8 mouse cellular contexts compared by ENCODE assay signal in genomic region chr12:54861991-54862605, GRCm38 (mm10). TPM values are rescaled to one million over a fixed set of nuclear protein-coding genes. Genes with fewer than 3 reads are reported as not detected.
DNase-seq lines count a peak whose midpoint lies in the region; ATAC-seq lines count a peak whose summit lies in the region.

No protein-coding gene starts in this region.

- H3K4me2 ChIP-seq in intestine, embryonic 14.5 days (ENCODE audit: low read length): peak overlapping the region; percentile 77
- peak overlapping the region; percentile 49 for H3K4me2 ChIP-seq in limb, embryonic 15.5 days
- H3K4me2 ChIP-seq in midbrain, embryonic 14.5 days (ENCODE audit: low read length): peak overlapping the region; percentile 62

- H3K9ac ChIP-seq in intestine, embryonic 14.5 days (ENCODE audit: low read length): peak overlapping the region; percentile 99
- H3K9ac ChIP-seq in limb, embryonic 15.5 days: peak overlapping the region; percentile 96
- peak overlapping the region; percentile 98 for H3K9ac ChIP-seq in midbrain, embryonic 14.5 days (replicated peaks; ENCODE audit: low read length)

- no peaks in the 10 kb centered on the region for H3K9me3 ChIP-seq in intestine, embryonic 14.5 days (ENCODE audit: control insufficient read depth, low read length)
- H3K9me3 ChIP-seq in limb, embryonic 15.5 days: no peaks in the 10 kb centered on the region
- H3K9me3 ChIP-seq in midbrain, embryonic 14.5 days (ENCODE audit: control insufficient read depth, low read length): no peaks in the 10 kb centered on the region

- peaks cover 19% of the 10 kb centered on the region for H3K4me1 ChIP-seq in intestine, embryonic 14.5 days (replicated peaks; ENCODE audit: control insufficient read depth, insufficient read depth, low read length)
- peaks cover 13% of the 10 kb centered on the region for H3K4me1 ChIP-seq in limb, embryonic 15.5 days
- peaks cover 11% of the 10 kb centered on the region for H3K4me1 ChIP-seq in midbrain, embryonic 14.5 days (ENCODE audit: control insufficient read depth, insufficient read depth, low read length)

- peak overlapping the region; percentile 98 for H3K4me3 ChIP-seq in intestine, embryonic 14.5 days (ENCODE audit: low read depth, low read length)
- H3K4me3 ChIP-seq in limb, embryonic 15.5 days: peak overlapping the region; percentile 94
- peak overlapping the region; percentile 91 for H3K4me3 ChIP-seq in midbrain, embryonic 14.5 days (replicated peaks; ENCODE audit: low read depth, low read length)

- no peaks in the 10 kb centered on the region for H3K27me3 ChIP-seq in intestine, embryonic 14.5 days (replicated peaks; ENCODE audit: control insufficient read depth, insufficient read depth, low read length)
- no peaks in the 10 kb centered on the region for H3K27me3 ChIP-seq in limb, embryonic 15.5 days
- H3K27me3 ChIP-seq in midbrain, embryonic 14.5 days (ENCODE audit: control insufficient read depth, insufficient read depth, low read length): no peaks in the 10 kb centered on the region

- peak; percentile 74 for ATAC-seq in intestine, embryonic 14.5 days (replicated peaks; ENCODE audit: low FRiP score, low TSS enrichment, low read depth)
- ATAC-seq in limb, embryonic 15.5 days (ENCODE audit: insufficient number of reproducible peaks, low FRiP score, low TSS enrichment, low read depth): peak; percentile 71; the same call in 1 of the 2 replicates
- ATAC-seq in midbrain, embryonic 14.5 days (ENCODE audit: low FRiP score, low TSS enrichment): no peak

- H3K36me3 ChIP-seq in intestine, embryonic 14.5 days (ENCODE audit: control insufficient read depth, insufficient read depth, low read length): peaks cover 32% of the 10 kb centered on the region
- peaks cover 16% of the 10 kb centered on the region for H3K36me3 ChIP-seq in limb, embryonic 15.5 days
- H3K36me3 ChIP-seq in midbrain, embryonic 14.5 days (ENCODE audit: control insufficient read depth, insufficient read depth, low read length): peaks cover 21% of the 10 kb centered on the region

- DNase-seq in urinary bladder, postnatal 14 days (ENCODE audit: low spot score): peak; percentile 46
- DNase-seq in urinary bladder, adult 2 months (ENCODE audit: low spot score): no peak
- DNase-seq in cerebellum, postnatal 36 days: peak; percentile 60 to 69
- peak; percentile 54 to 56 for DNase-seq in frontal cortex, postnatal 36 days (ENCODE audit: low spot score in 2 of 2)
- peak; percentile 87 for DNase-seq in intestine, embryonic 14.5 days (ENCODE audit: low spot score)
- peak; percentile 76 for DNase-seq in midbrain, embryonic 14.5 days
- peak; percentile 58 for DNase-seq in telencephalon, adult 2 months (ENCODE audit: low read depth, low spot score)

- 0% methylated on average over 36 of the region's 36 CpGs for WGBS in intestine, embryonic 14.5 days
- WGBS in limb, embryonic 15.5 days: under 1% methylated on average over 36 of the region's 36 CpGs
- under 1% methylated on average over 36 of the region's 36 CpGs for WGBS in midbrain, embryonic 14.5 days

- peak overlapping the region; percentile 99 for H3K27ac ChIP-seq in intestine, embryonic 14.5 days (ENCODE audit: low read depth)
- H3K27ac ChIP-seq in limb, embryonic 15.5 days: peak overlapping the region; percentile 99
- peak overlapping the region; percentile 98 for H3K27ac ChIP-seq in midbrain, embryonic 14.5 days (replicated peaks; ENCODE audit: low read depth, low read length)

RNA-seq across cellular contexts. Expression of gene Cfl2, which starts 0.6 kb away (rescaled TPM):
- polyA plus RNA-seq in urinary bladder, adult 2 months (2012; rRNA removed): 107 and 161 TPM in 2 replicates
- polyA plus RNA-seq in intestine, embryonic 14.5 days (2014; fragmentation: Nextera tagmentation; extraction: Ambion mirVana): 205 and 231 TPM in 2 replicates
- 174 and 265 TPM in 2 replicates for polyA plus RNA-seq in limb, embryonic 15.5 days (2015; fragmentation: Nextera tagmentation; extraction: Ambion mirVana)
- 283 and 312 TPM in 2 replicates for polyA plus RNA-seq in midbrain, embryonic 14.5 days (2014; fragmentation: Nextera tagmentation; extraction: Ambion mirVana)
